Mouse (Mus musculus) limb, embryonic 15.5 days (tissue): ENCODE results near the gene Pigq. TPM values are rescaled to one million over a fixed set of nuclear protein-coding genes. Genes with fewer than 3 reads are reported as not detected.

Source experiments
- ATAC-seq: fragments of 200-750 bp; cut with Nextera tagmentation; 2 replicates; pipeline ENCODE4 v1.8.0; 2017; ENCODE audit warnings: low read depth, moderate TSS enrichment; ENCODE audit not compliant: insufficient number of reproducible peaks, low FRiP score, low TSS enrichment
- H3K27ac ChIP-seq: fragments of 300-500 bp; sonication (generic); 2 replicates; pipeline ENCODE4 v1.5.1; 2015; ENCODE audit warnings: moderate library complexity, mild to moderate bottlenecking, inconsistent platforms
- H3K27me3 ChIP-seq: fragments of 300-500 bp; sonication (generic); 2 replicates; pipeline ENCODE4 v1.6.1; 2015; ENCODE audit warnings: inconsistent platforms
- H3K36me3 ChIP-seq: fragments of 300-500 bp; sonication (generic); 2 replicates; pipeline ENCODE4 v1.6.1; 2015; ENCODE audit warnings: inconsistent platforms
- H3K4me1 ChIP-seq: fragments of 300-500 bp; sonication (generic); 2 replicates; pipeline ENCODE4 v1.6.1; 2015; ENCODE audit warnings: inconsistent platforms
- H3K4me2 ChIP-seq: fragments of 300-500 bp; sonication (generic); 2 replicates; pipeline ENCODE4 v1.6.1; 2015; ENCODE audit warnings: mild to moderate bottlenecking, inconsistent platforms
- H3K4me3 ChIP-seq: fragments of 300-500 bp; sonication (generic); 2 replicates; pipeline ENCODE4 v1.5.1; 2015; ENCODE audit warnings: mild to moderate bottlenecking, inconsistent platforms
- H3K9ac ChIP-seq: fragments of 300-500 bp; sonication (generic); 2 replicates; pipeline ENCODE4 v1.6.1; 2015; ENCODE audit warnings: inconsistent platforms
- H3K9me3 ChIP-seq: fragments of 300-500 bp; sonication (generic); 2 replicates; pipeline ENCODE4 v1.6.1; 2016; ENCODE audit warnings: inconsistent platforms
- WGBS: fragments of 180-500 bp; shearing (Covaris S2); methylation state at CpG from one replicate; pipeline ENCODE4 v1.1.7; 2015; 5-methylcytosine and 5-hydroxymethylcytosine counted together
- polyA plus RNA-seq: library from polyadenylated mRNA; unstranded; fragments of >200 nt; fragmentation: Nextera tagmentation; extraction: Ambion mirVana; gene quantifications from 2 replicates; pipeline ENCODE4 v1.2.1, GENCODE M21; 2015

The Pigq gene
- polyA plus RNA-seq, 1 experiment from 2014 or later, result 45.7 TPM

DNA sequence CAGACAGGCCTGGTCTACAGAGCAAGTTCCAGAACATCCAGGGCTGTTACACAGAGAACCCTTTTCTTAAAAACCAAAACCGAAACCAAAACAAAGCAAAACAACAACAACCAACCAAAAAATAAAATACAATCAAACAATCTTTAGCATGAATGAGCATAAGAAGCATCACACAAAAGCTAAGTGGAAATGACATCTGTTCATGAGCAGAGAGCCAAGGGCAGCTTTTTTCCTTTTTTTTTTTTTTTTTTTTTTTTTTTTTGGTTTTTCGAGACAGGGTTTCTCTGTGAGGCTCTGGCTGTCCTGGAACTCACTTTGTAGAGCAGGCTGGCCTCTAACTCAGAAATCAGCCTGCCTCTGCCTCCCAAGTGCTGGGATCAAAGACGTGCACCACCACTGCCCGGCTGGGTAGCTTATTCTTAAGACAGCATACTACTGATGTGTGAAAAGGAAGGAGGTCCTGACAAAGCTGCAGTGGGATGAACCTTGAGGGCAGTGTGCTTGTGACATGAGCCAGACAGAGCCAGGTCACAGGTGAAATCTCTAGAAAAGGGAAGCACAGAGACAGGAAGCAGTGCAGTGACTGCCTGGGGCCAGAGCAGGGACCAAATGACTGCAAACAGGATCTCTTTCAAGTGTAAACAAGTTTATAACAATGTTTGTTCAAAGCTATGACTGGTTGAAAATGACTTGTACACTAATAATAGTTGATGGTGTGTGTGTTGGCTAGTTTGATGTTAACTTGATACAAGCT lies 26.4 kb upstream of the Pigq start:
- H3K4me1 ChIP-seq, result peaks cover 16% of the 10 kb centered on the region; the same call in 1 of the 2 replicates
- WGBS, result 79% methylated on average over 4 of the region's 4 CpGs
- no peak overlapping the region for H3K9ac ChIP-seq
- H3K27ac ChIP-seq, result no peak overlapping the region
- no peaks in the 10 kb centered on the region for H3K27me3 ChIP-seq
- H3K9me3 ChIP-seq, result no peaks in the 10 kb centered on the region
- H3K36me3 ChIP-seq, result peaks cover 13% of the 10 kb centered on the region
- ATAC-seq, result no peak
- H3K4me3 ChIP-seq, result no peak overlapping the region
- H3K4me2 ChIP-seq, result no peak overlapping the region

DNA sequence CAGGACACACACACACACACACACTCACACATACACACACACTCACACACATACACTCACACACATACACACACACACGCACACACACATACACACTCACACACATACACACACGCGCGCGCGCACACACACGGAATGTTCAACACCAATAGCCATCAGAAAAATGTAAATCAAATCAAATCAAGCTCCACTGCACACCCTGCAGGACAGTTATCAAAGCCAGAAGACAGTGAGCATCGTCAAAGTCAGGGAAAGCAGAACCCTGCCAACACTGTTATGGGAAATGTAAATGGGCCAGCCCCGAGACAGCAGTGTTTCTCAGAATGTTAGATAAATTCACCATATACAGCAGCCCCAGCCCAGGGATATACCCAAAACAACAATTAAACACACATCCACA lies 25.7 kb upstream of the Pigq start:
- H3K4me1 ChIP-seq, result peaks cover 16% of the 10 kb centered on the region; the same call in 1 of the 2 replicates
- 94% methylated on average over 9 of the region's 9 CpGs for WGBS
- H3K4me2 ChIP-seq, result no peak overlapping the region
- no peak for ATAC-seq
- H3K9me3 ChIP-seq, result no peaks in the 10 kb centered on the region
- peaks cover 14% of the 10 kb centered on the region for H3K36me3 ChIP-seq
- no peak overlapping the region for H3K9ac ChIP-seq
- no peak overlapping the region for H3K27ac ChIP-seq
- no peak overlapping the region for H3K4me3 ChIP-seq
- no peaks in the 10 kb centered on the region for H3K27me3 ChIP-seq

DNA sequence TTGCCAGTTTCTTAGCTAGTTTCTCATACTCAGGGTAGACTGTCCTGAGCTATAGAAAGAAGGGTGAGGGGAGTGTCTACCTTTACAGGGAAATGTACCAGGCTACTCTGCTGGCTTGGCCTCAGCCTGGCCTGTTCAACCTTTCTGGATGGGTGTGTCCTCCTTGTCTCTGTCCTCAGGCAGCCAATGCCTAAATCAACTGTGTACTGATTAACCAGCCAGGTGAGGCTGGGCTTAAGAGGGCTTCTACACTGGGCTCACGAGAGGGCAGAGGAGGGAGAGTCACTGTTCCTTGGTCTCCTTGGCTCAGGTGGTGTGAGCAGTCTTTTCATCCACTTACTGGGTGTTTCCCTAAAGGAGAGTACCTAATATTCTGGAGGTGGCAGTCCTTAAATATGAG lies 23.4 kb upstream of the Pigq start:
- Histone ChIP-seq H3K9me3 (no peaks in the 10 kb centered on the region), H3K27ac (no peak overlapping the region), H3K36me3 (peaks cover 33% of the 10 kb centered on the region), H3K4me2 (no peak overlapping the region), H3K4me1 (peaks cover 12% of the 10 kb centered on the region; the same call in 1 of the 2 replicates), H3K27me3 (no peaks in the 10 kb centered on the region), H3K4me3 (no peak overlapping the region), H3K9ac (no peak overlapping the region)
- no peak for ATAC-seq
- 65% methylated on average over 1 of the region's 1 CpGs for WGBS

DNA sequence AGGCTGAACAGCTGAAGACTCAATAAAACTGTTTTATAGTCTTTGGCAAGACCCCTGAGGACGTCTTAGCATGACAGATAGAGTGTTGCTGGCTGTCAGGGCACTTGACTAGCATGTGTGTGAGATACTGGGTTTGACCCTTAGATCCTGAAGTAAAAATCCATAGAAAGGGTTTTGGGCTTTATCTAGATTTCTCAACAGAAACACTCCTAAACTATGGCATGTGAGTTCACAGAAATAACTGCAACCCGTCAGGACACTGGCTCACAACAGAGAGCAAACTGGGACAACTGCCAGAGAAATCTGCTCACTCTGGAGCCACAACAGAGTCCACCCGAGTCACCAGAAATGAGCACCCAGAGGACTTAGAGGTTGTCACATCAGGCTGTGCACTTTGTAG lies 22.9 kb upstream of the Pigq start:
- Histone ChIP-seq H3K27me3 (no peaks in the 10 kb centered on the region), H3K4me2 (no peak overlapping the region), H3K4me1 (peaks cover 12% of the 10 kb centered on the region; the same call in 1 of the 2 replicates), H3K9me3 (no peaks in the 10 kb centered on the region), H3K4me3 (no peak overlapping the region), H3K27ac (no peak overlapping the region), H3K9ac (no peak overlapping the region), H3K36me3 (peaks cover 38% of the 10 kb centered on the region)
- 38% methylated on average over 3 of the region's 3 CpGs for WGBS
- ATAC-seq, result no peak

DNA sequence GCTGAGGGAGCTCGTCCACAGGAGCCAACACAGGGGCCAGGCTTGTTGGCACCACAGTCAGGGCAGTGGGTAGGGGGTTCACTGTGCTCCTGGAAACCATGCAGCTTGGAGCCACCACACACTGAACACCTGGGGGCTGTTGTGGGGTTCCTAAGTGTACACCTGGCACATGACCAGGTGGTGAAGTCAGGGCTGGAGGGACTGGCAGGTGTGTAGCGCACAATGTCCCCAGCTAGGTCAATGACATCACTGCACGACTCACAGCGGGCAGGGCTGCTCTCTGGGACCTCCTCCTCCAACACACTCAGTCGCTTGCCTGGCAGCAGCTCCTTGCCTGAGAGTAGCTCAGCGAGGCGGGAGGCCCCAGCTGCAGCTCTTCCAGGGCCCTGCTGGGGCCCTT lies 19.5 kb upstream of the Pigq start:
- Histone ChIP-seq H3K9me3 (no peaks in the 10 kb centered on the region), H3K27me3 (no peaks in the 10 kb centered on the region), H3K4me3 (no peak overlapping the region), H3K36me3 (peaks cover 64% of the 10 kb centered on the region), H3K4me2 (no peak overlapping the region), H3K4me1 (peaks cover 12% of the 10 kb centered on the region; the same call in 1 of the 2 replicates), H3K27ac (no peak overlapping the region), H3K9ac (no peak overlapping the region)
- 75% methylated on average over 7 of the region's 7 CpGs for WGBS
- ATAC-seq, result no peak

DNA sequence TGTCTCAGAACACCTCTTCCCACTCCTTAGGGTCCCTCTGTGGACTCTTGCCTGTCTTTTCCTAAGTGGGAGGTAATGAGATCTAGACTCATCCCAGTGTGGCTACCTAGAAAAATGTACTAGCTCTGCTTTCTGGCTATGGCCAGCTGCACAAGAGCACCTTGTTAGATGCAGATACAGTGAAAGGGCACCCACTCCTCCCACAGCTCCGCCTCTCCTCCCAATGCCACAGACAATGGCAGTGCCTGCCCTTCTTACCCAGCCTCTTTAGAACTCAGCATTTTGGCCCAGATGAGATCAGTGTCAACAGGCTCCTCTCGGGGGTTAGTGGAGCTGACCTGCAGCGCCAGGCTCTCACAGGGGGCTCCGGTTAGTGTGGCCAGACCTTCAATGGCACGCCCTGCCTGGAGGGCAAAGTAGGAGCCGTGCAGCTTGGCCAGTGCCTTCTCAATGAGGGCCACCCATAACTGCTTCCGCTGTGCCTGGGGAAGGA lies 17.7 kb upstream of the Pigq start:
- no peak overlapping the region for H3K4me3 ChIP-seq
- 91% methylated on average over 7 of the region's 7 CpGs for WGBS
- H3K27ac ChIP-seq, result no peak overlapping the region
- no peaks in the 10 kb centered on the region for H3K9me3 ChIP-seq
- H3K27me3 ChIP-seq, result no peaks in the 10 kb centered on the region
- H3K4me1 ChIP-seq, result 0 out of 2 replicates have a peak, but pooled peaks cover 5% of the 10 kb centered on the region
- H3K4me2 ChIP-seq, result no peak overlapping the region
- ATAC-seq, result no peak
- no peak overlapping the region for H3K9ac ChIP-seq
- peaks cover 76% of the 10 kb centered on the region for H3K36me3 ChIP-seq

DNA sequence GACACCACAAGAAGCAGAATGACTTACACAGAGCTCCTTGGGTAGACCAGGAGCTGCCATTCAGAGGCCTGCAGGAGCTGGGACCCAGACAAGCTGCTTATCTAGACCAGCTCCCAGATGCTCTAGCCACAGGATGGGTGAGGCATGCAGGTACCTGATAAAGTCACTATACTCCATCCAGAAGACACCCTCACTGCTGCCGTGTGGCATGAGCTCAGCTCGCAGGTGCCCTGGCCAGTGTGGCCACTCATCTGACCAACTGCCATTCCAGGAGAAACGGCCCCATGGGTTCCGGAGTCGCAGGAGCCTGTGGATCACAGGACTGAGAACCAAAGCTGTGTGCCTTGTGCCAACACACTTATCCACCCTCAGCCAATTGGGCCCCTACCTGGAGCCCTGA lies 16.8 kb upstream of the Pigq start:
- 0 out of 2 replicates have a peak, but pooled peaks cover 3% of the 10 kb centered on the region for H3K4me1 ChIP-seq
- H3K9me3 ChIP-seq, result no peaks in the 10 kb centered on the region
- H3K36me3 ChIP-seq, result peaks cover 76% of the 10 kb centered on the region
- H3K27me3 ChIP-seq, result no peaks in the 10 kb centered on the region
- 93% methylated on average over 5 of the region's 5 CpGs for WGBS
- H3K4me3 ChIP-seq, result no peak overlapping the region
- ATAC-seq, result no peak
- no peak overlapping the region for H3K9ac ChIP-seq
- H3K27ac ChIP-seq, result no peak overlapping the region
- H3K4me2 ChIP-seq, result no peak overlapping the region

DNA sequence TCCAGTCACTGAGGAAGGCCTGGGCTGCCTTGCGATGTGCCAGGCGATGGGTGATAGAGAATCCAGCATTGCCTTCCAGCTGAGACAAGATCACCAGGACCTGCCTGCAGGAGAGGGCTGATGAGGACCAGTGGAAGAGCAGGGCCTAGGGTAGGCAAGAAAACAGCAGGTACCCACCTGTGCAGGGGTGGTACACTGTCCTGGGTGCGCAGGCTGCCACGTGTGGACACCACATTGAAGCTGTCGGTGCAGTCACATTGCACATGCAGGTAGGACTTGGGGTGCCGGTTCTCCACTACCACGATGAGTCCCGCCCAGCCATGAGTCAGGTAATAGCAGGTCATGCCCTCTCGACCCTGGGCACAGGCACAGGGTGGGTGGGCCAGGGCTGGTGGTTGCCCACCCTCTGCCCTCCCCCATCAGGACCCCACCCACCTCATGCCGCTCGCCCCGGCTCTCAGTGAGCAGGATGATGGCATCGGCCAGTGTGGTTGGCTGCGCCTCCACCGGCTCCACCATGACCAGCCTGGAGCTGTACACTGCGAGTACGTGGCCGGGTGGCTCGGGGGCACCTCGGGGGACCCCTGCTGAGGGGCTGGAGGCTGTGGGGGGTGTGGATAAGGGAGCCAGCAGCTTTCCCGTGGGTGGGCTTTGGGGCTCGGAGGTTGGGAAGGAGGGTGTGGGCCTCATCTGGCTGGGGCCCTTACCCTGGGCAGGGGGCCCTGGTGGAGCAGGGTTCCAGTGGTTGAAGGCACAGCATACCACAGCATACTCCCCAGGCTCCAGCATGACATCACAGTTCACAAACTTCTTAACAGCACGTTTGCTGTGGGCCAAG lies 15.1 kb upstream of the Pigq start:
- H3K9ac ChIP-seq, result no peak overlapping the region; the same call in 1 of the 2 replicates
- no peak overlapping the region for H3K4me3 ChIP-seq
- peaks cover 69% of the 10 kb centered on the region for H3K36me3 ChIP-seq
- 0 out of 2 replicates have a peak, but pooled peaks cover 3% of the 10 kb centered on the region for H3K4me1 ChIP-seq
- no peaks in the 10 kb centered on the region for H3K9me3 ChIP-seq
- no peak overlapping the region for H3K4me2 ChIP-seq
- 86% methylated on average over 23 of the region's 23 CpGs for WGBS
- H3K27ac ChIP-seq, result no peak overlapping the region
- H3K27me3 ChIP-seq, result no peaks in the 10 kb centered on the region
- no peak for ATAC-seq

DNA sequence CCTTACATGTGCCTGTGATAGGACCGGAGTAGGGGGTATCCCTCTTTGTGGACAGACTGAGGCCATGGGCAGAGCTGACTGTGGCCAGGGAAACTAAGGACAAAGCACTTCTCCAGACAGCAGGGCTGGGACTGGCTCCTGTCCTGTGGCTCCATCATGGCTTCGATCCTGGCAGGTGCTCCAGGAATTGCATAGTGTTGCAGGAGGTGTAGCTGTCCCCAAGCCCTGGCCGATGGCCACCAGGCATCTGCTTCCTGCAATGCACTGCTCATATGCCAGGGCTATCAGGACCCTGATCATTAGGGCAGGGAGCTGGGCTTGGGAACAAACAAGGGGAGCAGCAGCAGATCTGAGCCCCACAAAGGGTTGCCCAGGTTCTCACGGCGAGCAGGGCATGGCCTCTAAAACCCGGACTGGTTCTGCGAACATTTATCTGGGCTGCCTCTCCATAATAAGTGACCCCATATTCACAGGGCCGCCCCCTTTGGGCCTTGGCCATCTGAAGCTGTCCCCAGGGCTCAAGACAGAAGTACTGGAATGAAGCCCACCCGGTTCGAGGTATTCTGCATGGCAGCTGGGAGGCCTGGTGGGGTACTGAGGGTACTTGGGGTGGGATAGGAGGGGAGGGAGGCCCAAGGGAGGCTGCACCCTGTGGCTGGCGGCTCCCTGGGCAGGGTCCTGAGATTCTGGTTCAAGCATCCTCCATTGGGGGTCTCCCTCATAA lies 14.2 kb upstream of the Pigq start:
- 89% methylated on average over 11 of the region's 11 CpGs for WGBS
- H3K4me1 ChIP-seq, result no peaks in the 10 kb centered on the region
- no peak overlapping the region for H3K9ac ChIP-seq
- no peaks in the 10 kb centered on the region for H3K9me3 ChIP-seq
- peaks cover 3% of the 10 kb centered on the region; the same call in 1 of the 2 replicates for H3K27me3 ChIP-seq
- H3K4me2 ChIP-seq, result no peak overlapping the region
- H3K4me3 ChIP-seq, result no peak overlapping the region
- ATAC-seq, result no peak
- no peak overlapping the region for H3K27ac ChIP-seq
- peaks cover 61% of the 10 kb centered on the region for H3K36me3 ChIP-seq

DNA sequence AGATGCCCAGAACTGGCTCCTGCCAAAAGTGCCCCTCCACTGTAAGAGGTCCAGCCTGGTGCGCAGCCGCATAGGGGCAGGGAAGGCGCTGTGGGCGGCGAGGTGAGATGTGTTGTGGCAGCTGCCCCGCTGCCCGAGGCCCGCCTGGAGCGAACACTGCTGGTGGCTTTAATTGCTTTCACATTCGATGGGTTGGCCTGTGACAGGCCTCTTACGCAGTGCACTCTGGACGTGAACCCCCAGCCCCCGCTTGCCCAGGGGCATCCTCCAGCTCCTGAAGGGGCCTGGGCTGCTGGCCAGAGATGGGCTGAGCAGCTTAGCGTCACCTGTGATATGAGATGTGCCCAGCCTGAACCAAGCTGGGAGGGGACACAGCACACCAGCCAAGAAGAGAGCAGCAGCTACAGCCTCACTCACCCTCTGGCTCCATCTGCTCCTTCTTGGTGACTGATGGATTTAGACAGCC lies 12.9 kb upstream of the Pigq start:
- no peak overlapping the region for H3K4me3 ChIP-seq
- WGBS, result 76% methylated on average over 14 of the region's 14 CpGs
- no peak for ATAC-seq
- no peak overlapping the region for H3K27ac ChIP-seq
- peaks cover 48% of the 10 kb centered on the region for H3K36me3 ChIP-seq
- H3K27me3 ChIP-seq, result peaks cover 15% of the 10 kb centered on the region
- H3K4me1 ChIP-seq, result no peaks in the 10 kb centered on the region
- no peak overlapping the region for H3K4me2 ChIP-seq
- no peaks in the 10 kb centered on the region for H3K9me3 ChIP-seq
- no peak overlapping the region for H3K9ac ChIP-seq

DNA sequence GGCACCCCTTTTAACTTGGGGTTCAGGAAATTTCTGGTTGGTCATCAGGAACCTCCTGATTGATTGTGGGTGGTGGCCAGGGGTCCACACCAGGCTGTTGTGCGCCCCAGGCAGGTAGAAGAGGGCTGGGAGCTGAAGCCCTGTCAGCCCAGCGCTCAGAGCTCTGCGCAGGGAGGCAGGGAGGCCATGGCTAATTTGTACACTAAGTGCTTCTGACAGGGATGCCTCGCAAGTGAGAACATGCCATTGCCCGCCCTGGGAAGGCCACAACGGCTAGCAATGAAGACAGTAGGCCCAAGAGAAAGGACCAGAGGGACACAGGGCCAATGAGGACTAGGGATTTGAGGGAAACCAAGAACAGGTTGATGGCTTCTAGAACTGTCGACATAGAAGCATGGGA lies 11.9 kb upstream of the Pigq start:
- Histone ChIP-seq H3K27me3 (peaks cover 25% of the 10 kb centered on the region), H3K27ac (no peak overlapping the region), H3K4me2 (no peak overlapping the region), H3K4me1 (peaks cover 8% of the 10 kb centered on the region), H3K9me3 (no peaks in the 10 kb centered on the region), H3K4me3 (no peak overlapping the region), H3K9ac (no peak overlapping the region), H3K36me3 (peaks cover 38% of the 10 kb centered on the region)
- no peak for ATAC-seq
- 68% methylated on average over 7 of the region's 7 CpGs for WGBS
